Mouse (Mus musculus) thymus, adult 2 months (tissue): ENCODE measurements around the gene Rars. TPM values are rescaled to one million over a fixed set of nuclear protein-coding genes. Genes with fewer than 3 reads are reported as not detected.
A peak's percentile ranks its signal among the peaks of the same experiment; 100 is the strongest.
"Not testable (repeated sequence)": the region's sequence is repeated elsewhere in the genome, so short reads cannot be mapped to it uniquely, and the experiment has no call there.

Experiments used
- DNase-seq: peaks from one replicate; pipeline ENCODE4 v3.0.0; 2021
- H3K27ac ChIP-seq: fragments of 200-500 bp; 2 replicates; pipeline ENCODE4 v1.5.1; 2012; ENCODE audit warnings: low read length, control low read depth; ENCODE audit not compliant: control insufficient read depth, insufficient read depth
- H3K27me3 ChIP-seq: fragments of 200-500 bp; 2 replicates; pipeline ENCODE4 v1.6.1; 2012; ENCODE audit warnings: mild to moderate bottlenecking, low read length, moderate library complexity, mixed read lengths; ENCODE audit not compliant: control insufficient read depth, insufficient read depth
- H3K36me3 ChIP-seq: fragments of 200-500 bp; 2 replicates; pipeline ENCODE4 v1.6.1; 2012; ENCODE audit warnings: mild to moderate bottlenecking, low read length, moderate library complexity; ENCODE audit not compliant: control insufficient read depth, insufficient read depth
- H3K4me1 ChIP-seq: fragments of 200-500 bp; replicated peaks from 2 replicates; pipeline ENCODE4 v1.6.1; 2012; ENCODE audit warnings: low read length; ENCODE audit not compliant: control insufficient read depth, insufficient read depth
- H3K4me3 ChIP-seq: fragments of 200-500 bp; 2 replicates; pipeline ENCODE4 v1.5.1; 2012; ENCODE audit warnings: mild to moderate bottlenecking, low read length, control low read depth, moderate library complexity; ENCODE audit not compliant: control insufficient read depth, insufficient read depth
- CTCF ChIP-seq: fragments of 200-500 bp; IDR thresholded peaks from 2 replicates; pipeline ENCODE4 v1.5.1; 2012; ENCODE audit warnings: mild to moderate bottlenecking, control low read depth, low read length, moderate library complexity, borderline replicate concordance; ENCODE audit not compliant: control insufficient read depth, poor library complexity, insufficient read depth; ENCODE audit errors: extremely low read depth
- POLR2A ChIP-seq: fragments of 200-500 bp; IDR thresholded peaks from 2 replicates; pipeline ENCODE4 v1.6.1; 2012; ENCODE audit warnings: mild to moderate bottlenecking, low read length, control low read depth, moderate library complexity; ENCODE audit not compliant: control insufficient read depth, poor library complexity, insufficient read depth; ENCODE audit errors: extremely low read depth
- WGBS: fragments of 180-500 bp; shearing (Covaris S2); methylation state at CpG from one replicate; pipeline ENCODE4 v1.1.7; 2018; 5-methylcytosine and 5-hydroxymethylcytosine counted together
- polyA plus RNA-seq: library from polyadenylated mRNA; depleted of rRNA; stranded (reverse); fragments of >200 nt; gene quantifications from 2 replicates; pipeline ENCODE4 v1.2.3, GENCODE M21; 2012

The Rars gene
- polyA plus RNA-seq, 1 experiment: 15.8 TPM

GRCm38 (mm10) chr11:35811458-35811857, 22.8 kb downstream of the Rars start:
- no peak overlapping the region for H3K4me3 ChIP-seq
- no peak for DNase-seq
- TF ChIP-seq POLR2A: no peak
- TF ChIP-seq CTCF: no peak
- H3K4me1 ChIP-seq: no peaks in the 10 kb centered on the region
- no peak overlapping the region for H3K27ac ChIP-seq
- H3K27me3 ChIP-seq: no peaks in the 10 kb centered on the region
- 95% methylated on average over 10 of the region's 10 CpGs for WGBS
- H3K36me3 ChIP-seq: peaks cover 64% of the 10 kb centered on the region

GRCm38 (mm10) chr11:35801332-35801731, 33.0 kb downstream of the Rars start:
- H3K27ac ChIP-seq: no peak overlapping the region
- H3K36me3 ChIP-seq: no peaks in the 10 kb centered on the region
- H3K27me3 ChIP-seq: peaks cover 11% of the 10 kb centered on the region; the same call in 1 of the 2 replicates
- H3K4me1 ChIP-seq: peaks cover 6% of the 10 kb centered on the region; the same call in 1 of the 2 replicates
- H3K4me3 ChIP-seq: no peak overlapping the region
- no peak for DNase-seq
- 85% methylated on average over 5 of the region's 5 CpGs for WGBS
- TF ChIP-seq POLR2A (no peak), CTCF (no peak)

- Histone ChIP-seq H3K27ac (no peak within 1 kb of the TSS), H3K27me3 (peaks cover 11% of the 10 kb centered on the region; the same call in 1 of the 2 replicates), H3K36me3 (no peaks in the 10 kb centered on the region), H3K4me1 (peaks cover 6% of the 10 kb centered on the region; the same call in 1 of the 2 replicates), H3K4me3 (peak within 1 kb of the TSS; percentile 48)
- 23% methylated on average over 11 of the region's 11 CpGs for WGBS
- TF ChIP-seq CTCF (no peak), POLR2A (no peak)
- DNase-seq: peak; percentile 4
Measured at GRCm38 (mm10) chr11:35798874-35799273, 35.4 kb downstream of the Rars start, which contains the start of gene Fbll1. TSS of gene Fbll1 (minus strand) at chr11:35798884.

- WGBS: 5% methylated on average over 23 of the region's 23 CpGs
- H3K4me3 ChIP-seq: peak overlapping the region; percentile 48
- peak; percentile 4 for DNase-seq
Measured at GRCm38 (mm10) chr11:35798495-35798820, 35.8 kb downstream of the Rars start.

GRCm38 (mm10) chr11:35797751-35798494, 36.4 kb downstream of the Rars start:
- Histone ChIP-seq H3K27me3 (peaks cover 11% of the 10 kb centered on the region; the same call in 1 of the 2 replicates), H3K27ac (no peak overlapping the region), H3K4me3 (peak overlapping the region; percentile 48), H3K36me3 (no peaks in the 10 kb centered on the region), H3K4me1 (peaks cover 6% of the 10 kb centered on the region; the same call in 1 of the 2 replicates)
- TF ChIP-seq CTCF (no peak), POLR2A (no peak)
- no peak for DNase-seq
- 9% methylated on average over 86 of the region's 86 CpGs for WGBS

More at GRCm38 (mm10) chr11:35798495-35798820, 35.8 kb downstream of the Rars start:
- Histone ChIP-seq H3K4me1 (peaks cover 6% of the 10 kb centered on the region; the same call in 1 of the 2 replicates), H3K27ac (no peak overlapping the region), H3K36me3 (no peaks in the 10 kb centered on the region), H3K27me3 (peaks cover 11% of the 10 kb centered on the region; the same call in 1 of the 2 replicates)
- TF ChIP-seq CTCF (no peak), POLR2A (no peak)

GRCm38 (mm10) chr11:35792800-35793199, 41.5 kb downstream of the Rars start:
- not testable (repeated sequence) for H3K27ac ChIP-seq, H3K4me1 ChIP-seq, H3K4me3 ChIP-seq, H3K36me3 ChIP-seq, H3K27me3 ChIP-seq, DNase-seq
- 57% methylated on average over 5 of the region's 5 CpGs for WGBS

GRCm38 (mm10) chr11:35788443-35788842, 45.9 kb downstream of the Rars start:
- no peak overlapping the region for H3K4me3 ChIP-seq
- no peak for DNase-seq
- 88% methylated on average over 2 of the region's 2 CpGs for WGBS

More at GRCm38 (mm10) chr11:35788443-35788842, 45.9 kb downstream of the Rars start:
- Histone ChIP-seq H3K4me1 (no peaks in the 10 kb centered on the region), H3K36me3 (peaks cover 23% of the 10 kb centered on the region), H3K27me3 (no peaks in the 10 kb centered on the region), H3K27ac (no peak overlapping the region)
- no peak for TF ChIP-seq POLR2A
- TF ChIP-seq CTCF: no peak
